Mouse (Mus musculus): Measurements from ENCODE around the gene Invs. TPM values are rescaled to one million over a fixed set of nuclear protein-coding genes. Genes with fewer than 3 reads are reported as not detected.
A peak's percentile ranks its signal among the peaks of the same experiment; 100 is the strongest.

Invs gene
- polyA plus RNA-seq, 1 experiment from 2014 or later, result 3.1 TPM

DNA sequence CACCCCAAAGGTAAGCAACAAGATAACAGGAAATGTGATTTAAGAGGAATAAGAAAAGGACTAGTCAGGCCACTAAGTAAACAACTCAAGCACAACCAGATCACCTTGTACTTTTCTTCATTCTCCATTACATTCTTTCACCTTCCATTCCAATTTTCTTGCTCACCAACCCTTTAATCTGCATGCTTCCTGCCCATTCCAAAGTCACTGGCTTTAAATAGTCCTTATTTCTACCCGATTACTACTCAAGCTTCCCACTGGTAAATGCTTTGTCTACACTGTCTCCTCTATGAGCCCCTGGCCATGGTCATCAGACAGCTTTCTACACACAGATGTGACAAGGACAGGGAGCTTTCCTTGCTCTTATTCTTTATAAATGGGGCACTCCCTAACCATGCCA lies 191.4 kb downstream of the Invs start:
- DNase-seq (ENCODE audit: low spot score), result no peak
- H3K4me1 ChIP-seq (ENCODE audit: control insufficient read depth, insufficient read depth, low read length), result peaks cover 14% of the 10 kb centered on the region
- H3K27me3 ChIP-seq (replicated peaks; ENCODE audit: control insufficient read depth, insufficient read depth, low read length), result no peaks in the 10 kb centered on the region
- peak overlapping the region; percentile 77; the same call in 1 of the 2 replicates for H3K4me2 ChIP-seq (ENCODE audit: low read length)
- H3K27ac ChIP-seq (ENCODE audit: low read depth, low read length), result no peak overlapping the region
- no peak overlapping the region for H3K9ac ChIP-seq (ENCODE audit: low read length)
- H3K9me3 ChIP-seq (replicated peaks; ENCODE audit: control insufficient read depth, low read length), result no peaks in the 10 kb centered on the region
- WGBS, result 61% methylated on average over 1 of the region's 1 CpGs
- H3K4me3 ChIP-seq (ENCODE audit: low read depth, low read length), result no peak overlapping the region; the same call in 1 of the 2 replicates
- peaks cover 18% of the 10 kb centered on the region for H3K36me3 ChIP-seq (ENCODE audit: control insufficient read depth, insufficient read depth, low read length)
- ATAC-seq, result no peak

- WGBS, result 26% methylated on average over 12 of the region's 12 CpGs
- DNase-seq (ENCODE audit: low spot score), result peak; percentile 11
These were observed 192.7 kb downstream of the Invs start for GRCm38 (mm10) chr4:48472052-48472791.

GRCm38 (mm10) chr4:48472792-48473650 lies 193.5 kb downstream of the Invs start, which contains the start of gene Tex10:
Gene Tex10 (minus strand): TSS chr4:48473459.
- peak within 1 kb of the TSS; percentile 97 for H3K4me3 ChIP-seq (ENCODE audit: low read depth, low read length)
- no peaks in the 10 kb centered on the region for H3K9me3 ChIP-seq (replicated peaks; ENCODE audit: control insufficient read depth, low read length)
- peaks cover 8% of the 10 kb centered on the region; the same call in 1 of the 2 replicates for H3K36me3 ChIP-seq (ENCODE audit: control insufficient read depth, insufficient read depth, low read length)
- no peaks in the 10 kb centered on the region for H3K27me3 ChIP-seq (replicated peaks; ENCODE audit: control insufficient read depth, insufficient read depth, low read length)
- DNase-seq (ENCODE audit: low spot score) (peak; percentile 95), ATAC-seq (peak; percentile 98)
- peaks cover 14% of the 10 kb centered on the region for H3K4me1 ChIP-seq (ENCODE audit: control insufficient read depth, insufficient read depth, low read length)
- peak within 1 kb of the TSS; percentile 70; the same call in 1 of the 2 replicates for H3K27ac ChIP-seq (ENCODE audit: low read depth, low read length)
- H3K9ac ChIP-seq (ENCODE audit: low read length), result peak within 1 kb of the TSS; percentile 92
- under 1% methylated on average over 89 of the region's 89 CpGs for WGBS
- peak within 1 kb of the TSS; percentile 77 for H3K4me2 ChIP-seq (ENCODE audit: low read length)

More at GRCm38 (mm10) chr4:48472052-48472791, 192.7 kb downstream of the Invs start:
- Histone ChIP-seq H3K27me3 (replicated peaks; ENCODE audit: control insufficient read depth, insufficient read depth, low read length) (no peaks in the 10 kb centered on the region), H3K9ac (ENCODE audit: low read length) (peak overlapping the region; percentile 92), H3K4me1 (ENCODE audit: control insufficient read depth, insufficient read depth, low read length) (peaks cover 14% of the 10 kb centered on the region), H3K4me2 (ENCODE audit: low read length) (peak overlapping the region; percentile 77), H3K4me3 (ENCODE audit: low read depth, low read length) (peak overlapping the region; percentile 97), H3K9me3 (replicated peaks; ENCODE audit: control insufficient read depth, low read length) (no peaks in the 10 kb centered on the region), H3K36me3 (ENCODE audit: control insufficient read depth, insufficient read depth, low read length) (peaks cover 13% of the 10 kb centered on the region), H3K27ac (ENCODE audit: low read depth, low read length) (no peak overlapping the region)
- ATAC-seq, result peak; percentile 13; the same call in 1 of the 2 replicates

GRCm38 (mm10) chr4:48473651-48474011 lies 194.1 kb downstream of the Invs start:
- WGBS, result 76% methylated on average over 2 of the region's 2 CpGs

DNA sequence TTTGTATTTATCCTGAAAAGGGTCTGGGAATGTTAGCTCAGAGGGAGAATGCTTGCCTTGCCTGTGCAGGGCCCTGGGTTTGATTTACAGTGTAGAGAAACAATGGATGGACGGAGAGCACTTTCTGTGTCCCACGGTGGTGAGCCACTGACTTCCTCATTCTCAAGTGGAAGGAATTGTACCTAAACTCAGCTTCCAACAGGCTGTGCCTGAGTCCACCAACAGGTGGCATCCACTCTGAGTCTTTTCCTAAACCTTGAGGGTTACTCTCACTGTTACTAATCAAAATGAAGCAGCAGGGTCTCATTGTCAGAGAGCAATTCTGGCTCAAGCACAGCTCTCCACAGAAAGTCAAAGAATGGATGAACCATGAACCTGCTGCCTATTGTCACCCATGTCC lies 201.7 kb downstream of the Invs start:
- WGBS, result 31% methylated on average over 2 of the region's 2 CpGs
- ATAC-seq (no peak), DNase-seq (ENCODE audit: low spot score) (peak; percentile 39)
- no peak overlapping the region for H3K9ac ChIP-seq (ENCODE audit: low read length)
- H3K4me3 ChIP-seq (ENCODE audit: low read depth, low read length), result no peak overlapping the region
- no peaks in the 10 kb centered on the region for H3K36me3 ChIP-seq (ENCODE audit: control insufficient read depth, insufficient read depth, low read length)
- no peak overlapping the region for H3K4me2 ChIP-seq (ENCODE audit: low read length)
- no peaks in the 10 kb centered on the region for H3K27me3 ChIP-seq (replicated peaks; ENCODE audit: control insufficient read depth, insufficient read depth, low read length)
- H3K9me3 ChIP-seq (replicated peaks; ENCODE audit: control insufficient read depth, low read length), result no peaks in the 10 kb centered on the region
- no peak overlapping the region for H3K27ac ChIP-seq (ENCODE audit: low read depth, low read length)
- no peaks in the 10 kb centered on the region for H3K4me1 ChIP-seq (ENCODE audit: control insufficient read depth, insufficient read depth, low read length)

More at GRCm38 (mm10) chr4:48473651-48474011, 194.1 kb downstream of the Invs start:
- peak overlapping the region; percentile 97 for H3K4me3 ChIP-seq (ENCODE audit: low read depth, low read length)
- ATAC-seq, result peak; percentile 25; the same call in 1 of the 2 replicates
- H3K9me3 ChIP-seq (replicated peaks; ENCODE audit: control insufficient read depth, low read length), result no peaks in the 10 kb centered on the region
- no peak for DNase-seq (ENCODE audit: low spot score)
- H3K4me1 ChIP-seq (ENCODE audit: control insufficient read depth, insufficient read depth, low read length), result peaks cover 14% of the 10 kb centered on the region
- H3K9ac ChIP-seq (ENCODE audit: low read length), result peak overlapping the region; percentile 92
- H3K36me3 ChIP-seq (ENCODE audit: control insufficient read depth, insufficient read depth, low read length), result 0 out of 2 replicates have a peak, but pooled peaks cover 2% of the 10 kb centered on the region
- H3K27me3 ChIP-seq (replicated peaks; ENCODE audit: control insufficient read depth, insufficient read depth, low read length), result no peaks in the 10 kb centered on the region
- H3K4me2 ChIP-seq (ENCODE audit: low read length), result peak overlapping the region; percentile 77
- no peak overlapping the region for H3K27ac ChIP-seq (ENCODE audit: low read depth, low read length)

Other genes starting within 250 kb of the Invs start
- gene Nr4a3, start 234.6 kb upstream of the Invs start, polyA plus RNA-seq (2014; fragmentation: Nextera tagmentation; extraction: Ambion mirVana), result 3.7 and 5.4 TPM in 2 replicates
- 18.3 and 22.2 TPM in 2 replicates for gene Stx17, start 154.8 kb upstream of the Invs start, polyA plus RNA-seq (2014; fragmentation: Nextera tagmentation; extraction: Ambion mirVana)
- gene Erp44, start 202 bp upstream of the Invs start, polyA plus RNA-seq (2014; fragmentation: Nextera tagmentation; extraction: Ambion mirVana), result 58.3 and 65.0 TPM in 2 replicates
- gene Tex10, start 193.7 kb downstream of the Invs start, polyA plus RNA-seq (2014; fragmentation: Nextera tagmentation; extraction: Ambion mirVana), result 55.6 and 61.4 TPM in 2 replicates